Mouse (Mus musculus) MEL (cell line): ENCODE results near the gene Kcnh4. TPM values are rescaled to one million over a fixed set of nuclear protein-coding genes. Genes with fewer than 3 reads are reported as not detected.
A peak's percentile ranks its signal among the peaks of the same experiment; 100 is the strongest.

Source experiments
- DNase-seq: peaks from one replicate; pipeline ENCODE4 v3.0.0; 2011; ENCODE audit warnings: low read depth, low spot score
- H3K27ac ChIP-seq: 2 replicates; pipeline ENCODE4 v1.5.1; 2012; ENCODE audit warnings: low read depth, mild to moderate bottlenecking, control low read depth, low read length, moderate library complexity; ENCODE audit not compliant: control insufficient read depth
- H3K27me3 ChIP-seq, 2 experiments: fragments of 150-350 bp in 1 of 2; sonication (generic) in 1 of 2; 2 replicates each; pipeline ENCODE4 v1.6.1; 2012; ENCODE audit warnings: low read length in 2 of 2, mild to moderate bottlenecking in 2 of 2, improper control_type of control experiment in 1 of 2, moderate library complexity in 1 of 2; ENCODE audit not compliant: insufficient read depth in 2 of 2, control insufficient read depth in 1 of 2
- H3K36me3 ChIP-seq, 2 experiments: 2 replicates each; pipeline ENCODE4 v1.6.1; 2012 to 2014; ENCODE audit warnings: low read length in 2 of 2, improper control_type of control experiment in 1 of 2, inconsistent platforms in 1 of 2, mild to moderate bottlenecking in 1 of 2; ENCODE audit not compliant: insufficient read depth in 2 of 2, control insufficient read depth in 1 of 2
- H3K4me1 ChIP-seq, 2 experiments: fragments of 150-350 bp in 1 of 2; sonication (generic) in 1 of 2; 2 replicates each; pipeline ENCODE4 v1.6.1; 2012; ENCODE audit warnings: low read length in 2 of 2, improper control_type of control experiment in 1 of 2, mild to moderate bottlenecking in 1 of 2; ENCODE audit not compliant: insufficient read depth in 2 of 2, control insufficient read depth in 1 of 2
- H3K4me3 ChIP-seq, 2 experiments: fragments of 150-350 bp in 1 of 2; sonication (generic) in 1 of 2; 2 replicates each; pipeline ENCODE4 v1.5.1; 2012; ENCODE audit warnings: low read depth in 2 of 2, low read length in 2 of 2, mild to moderate bottlenecking in 2 of 2, moderate library complexity in 2 of 2, control low read depth in 1 of 2, improper control_type of control experiment in 1 of 2; ENCODE audit not compliant: control insufficient read depth in 1 of 2, insufficient read depth in 1 of 2
- H3K79me2 ChIP-seq: 2 replicates; pipeline ENCODE4 v1.6.1; 2012; ENCODE audit warnings: mild to moderate bottlenecking, low read length, moderate library complexity; ENCODE audit not compliant: control insufficient read depth, poor library complexity, insufficient read depth
- H3K9ac ChIP-seq: 2 replicates; pipeline ENCODE4 v1.6.1; 2012; ENCODE audit warnings: low read depth, mild to moderate bottlenecking, control low read depth, low read length, moderate library complexity; ENCODE audit not compliant: control insufficient read depth, poor library complexity, severe bottlenecking
- H3K9me3 ChIP-seq: fragments of 150-350 bp; sonication (generic); replicated peaks from 2 replicates; pipeline ENCODE4 v1.6.1; 2012; ENCODE audit warnings: mild to moderate bottlenecking, low read length, improper control_type of control experiment, moderate library complexity; ENCODE audit not compliant: insufficient read depth
- BHLHE40 ChIP-seq: IDR thresholded peaks from 2 replicates; pipeline ENCODE4 v1.6.1; 2012; ENCODE audit warnings: low read depth, mild to moderate bottlenecking, inconsistent platforms, low read length, improper control_type of control experiment, borderline replicate concordance
- CHD1 ChIP-seq: IDR thresholded peaks from 2 replicates; pipeline ENCODE4 v1.6.1; 2012; ENCODE audit warnings: low read depth, mild to moderate bottlenecking, inconsistent platforms, low read length, improper control_type of control experiment
- CHD2 ChIP-seq: IDR thresholded peaks from 2 replicates; pipeline ENCODE4 v1.6.1; 2011; ENCODE audit warnings: low read length, improper control_type of control experiment
- CTCF ChIP-seq, 3 experiments: IDR thresholded peaks in 2 of 3; conservative IDR thresholded peaks in 1 of 3; 2 replicates each; pipeline ENCODE4 v1.5.1; 2011 to 2012; ENCODE audit warnings: low read length in 3 of 3, low read depth in 2 of 3, mild to moderate bottlenecking in 2 of 3, improper control_type of control experiment in 1 of 3, inconsistent platforms in 1 of 3, mixed read lengths in 1 of 3, moderate library complexity in 1 of 3; ENCODE audit not compliant: control insufficient read depth in 1 of 3, insufficient read depth in 1 of 3, poor library complexity in 1 of 3, severe bottlenecking in 1 of 3
- E2F4 ChIP-seq: IDR thresholded peaks from 2 replicates; pipeline ENCODE4 v1.6.1; 2011; ENCODE audit warnings: low read depth, low read length, improper control_type of control experiment, borderline replicate concordance
- ELF1 ChIP-seq: IDR thresholded peaks from 2 replicates; pipeline ENCODE4 v1.6.1; 2014; ENCODE audit warnings: low read depth, mild to moderate bottlenecking, inconsistent platforms, low read length, improper control_type of control experiment, moderate library complexity
- EP300 ChIP-seq, 2 experiments: IDR thresholded peaks; 2 replicates each; pipeline ENCODE4 v1.6.1; 2011; ENCODE audit warnings: improper control_type of control experiment in 2 of 2, low read length in 2 of 2, low read depth in 1 of 2, mild to moderate bottlenecking in 1 of 2
- ETS1 ChIP-seq: IDR thresholded peaks from 2 replicates; pipeline ENCODE4 v1.6.1; 2012; ENCODE audit warnings: low read depth, mild to moderate bottlenecking, inconsistent platforms, low read length, improper control_type of control experiment, moderate library complexity
- GATA1 ChIP-seq: IDR thresholded peaks from 2 replicates; pipeline ENCODE4 v1.6.1; 2011; ENCODE audit warnings: low read depth, low read length, improper control_type of control experiment
- HCFC1 ChIP-seq: IDR thresholded peaks from 2 replicates; pipeline ENCODE4 v1.6.1; 2012; ENCODE audit warnings: low read depth, mild to moderate bottlenecking, inconsistent platforms, low read length, improper control_type of control experiment, moderate library complexity
- JUND ChIP-seq: IDR thresholded peaks from 2 replicates; pipeline ENCODE4 v1.6.1; 2011; ENCODE audit warnings: low read depth, mild to moderate bottlenecking, improper control_type of control experiment, low read length
- KAT2A ChIP-seq: conservative IDR thresholded peaks from 2 replicates; pipeline ENCODE4 v1.6.1; 2012; ENCODE audit warnings: low read depth, low read length, improper control_type of control experiment, inconsistent platforms
- MAFK ChIP-seq: IDR thresholded peaks from 2 replicates; pipeline ENCODE4 v1.6.1; 2011; ENCODE audit warnings: low read depth, mild to moderate bottlenecking, low read length, improper control_type of control experiment, borderline replicate concordance
- MAX ChIP-seq: IDR thresholded peaks from 2 replicates; pipeline ENCODE4 v1.6.1; 2011; ENCODE audit warnings: low read length, improper control_type of control experiment
- MXI1 ChIP-seq: IDR thresholded peaks from 2 replicates; pipeline ENCODE4 v1.6.1; 2011; ENCODE audit warnings: mild to moderate bottlenecking, low read depth, low read length, improper control_type of control experiment
- MYB ChIP-seq: IDR thresholded peaks from 2 replicates; pipeline ENCODE4 v1.6.1; 2011; ENCODE audit warnings: mild to moderate bottlenecking, low read depth, low read length, improper control_type of control experiment
- MYC ChIP-seq: IDR thresholded peaks from 2 replicates; pipeline ENCODE4 v1.6.1; 2011; ENCODE audit warnings: low read depth, mild to moderate bottlenecking, low read length, improper control_type of control experiment, moderate library complexity
- NELFE ChIP-seq: IDR thresholded peaks from 2 replicates; pipeline ENCODE4 v1.6.1; 2011; ENCODE audit warnings: low read depth, low read length, improper control_type of control experiment
- NRF1 ChIP-seq: IDR thresholded peaks from 2 replicates; pipeline ENCODE4 v1.6.1; 2014; ENCODE audit warnings: low read depth, mild to moderate bottlenecking, inconsistent platforms, low read length, improper control_type of control experiment, moderate library complexity; ENCODE audit not compliant: poor library complexity, insufficient read depth, severe bottlenecking
- POLR2AphosphoS2 ChIP-seq: IDR thresholded peaks from 2 replicates; pipeline ENCODE4 v1.6.1; 2011; ENCODE audit warnings: low read length, improper control_type of control experiment
- RAD21 ChIP-seq: IDR thresholded peaks from 2 replicates; pipeline ENCODE4 v1.6.1; 2011; ENCODE audit warnings: mild to moderate bottlenecking, low read depth, low read length, improper control_type of control experiment
- RCOR1 ChIP-seq: IDR thresholded peaks from 2 replicates; pipeline ENCODE4 v1.6.1; 2012; ENCODE audit warnings: low read depth, mild to moderate bottlenecking, inconsistent platforms, low read length, improper control_type of control experiment
- SIN3A ChIP-seq: IDR thresholded peaks from 2 replicates; pipeline ENCODE4 v1.6.1; 2012; ENCODE audit warnings: low read length, improper control_type of control experiment, inconsistent platforms
- TBP ChIP-seq: IDR thresholded peaks from 2 replicates; pipeline ENCODE4 v1.8.0; 2011; ENCODE audit warnings: low read depth, low read length, improper control_type of control experiment
- TCF12 ChIP-seq: IDR thresholded peaks from 2 replicates; pipeline ENCODE4 v1.6.1; 2014; ENCODE audit warnings: low read depth, mild to moderate bottlenecking, inconsistent platforms, low read length, improper control_type of control experiment, moderate library complexity
- USF1 ChIP-seq: IDR thresholded peaks from 2 replicates; pipeline ENCODE4 v1.6.1; 2014; ENCODE audit warnings: low read depth, mild to moderate bottlenecking, inconsistent platforms, low read length, improper control_type of control experiment, moderate library complexity
- USF2 ChIP-seq, 2 experiments: IDR thresholded peaks; 2 replicates each; pipeline ENCODE4 v1.6.1; 2011 to 2012; ENCODE audit warnings: improper control_type of control experiment in 2 of 2, low read length in 2 of 2, borderline replicate concordance in 1 of 2, inconsistent platforms in 1 of 2, low read depth in 1 of 2, mild to moderate bottlenecking in 1 of 2; ENCODE audit not compliant: insufficient read depth in 1 of 2
- ZC3H11A ChIP-seq: IDR thresholded peaks from 2 replicates; pipeline ENCODE4 v1.6.1; 2012; ENCODE audit warnings: low read depth, mild to moderate bottlenecking, inconsistent platforms, low read length, improper control_type of control experiment
- ZKSCAN1 ChIP-seq: IDR thresholded peaks from 2 replicates; pipeline ENCODE4 v1.6.1; 2012; ENCODE audit warnings: low read depth, mild to moderate bottlenecking, inconsistent platforms, low read length, improper control_type of control experiment, moderate library complexity
- ZMIZ1 ChIP-seq: IDR thresholded peaks from 2 replicates; pipeline ENCODE4 v1.6.1; 2012; ENCODE audit warnings: low read depth, mild to moderate bottlenecking, inconsistent platforms, low read length, improper control_type of control experiment, moderate library complexity
- ZNF384 ChIP-seq: IDR thresholded peaks from 2 replicates; pipeline ENCODE4 v1.6.1; 2012; ENCODE audit warnings: low read depth, mild to moderate bottlenecking, inconsistent platforms, low read length, improper control_type of control experiment
- polyA plus RNA-seq, 2 experiments: library from polyadenylated mRNA; stranded (reverse) in 1 of 2; unstranded in 1 of 2; fragments of >175 nt in 1 of 2; fragments of >200 nt in 1 of 2; gene quantifications; 2 replicates each; pipeline versions ENCODE4 v1.2.1 to v1.2.4; 2012; ENCODE audit warnings: low replicate concordance in 2 of 2, low read depth in 1 of 2; ENCODE audit not compliant: insufficient read length in 2 of 2, insufficient read depth in 1 of 2, missing spikeins in 1 of 2
- total RNA-seq: library from RNA; depleted of rRNA; stranded (reverse); fragments of 300-350 nt; gene quantifications from 2 replicates; pipeline ENCODE4 v1.2.3, GENCODE M21; 2012

Kcnh4 gene
- total and polyA plus RNA-seq, 3 experiments: 0.04 to 0.08 TPM; not detected in 1

- TF ChIP-seq ZC3H11A (no peak), MAFK (no peak), CTCF (IDR thresholded peaks at IDR 0.05 in 2 of 3, conservative IDR thresholded peaks at IDR 0.05 in 1 of 3; ENCODE audit: control insufficient read depth in 1 of 3, insufficient read depth in 1 of 3, low read depth in 2 of 3, low read length in 3 of 3, poor library complexity in 1 of 3, severe bottlenecking in 1 of 3) (0 out of 6 replicates have a peak, but pooled peaks of 1 of the 3 experiments have one; percentile 2), ELF1 (peak; percentile 98), SIN3A (peak; percentile 85), ETS1 (peak; percentile 56; the same call in 1 of the 2 replicates)
Measured at GRCm38 (mm10) chr11:100738066-100738604, 21.6 kb downstream of the Kcnh4 start, which contains the start of gene Rab5c (continued).

- H3K27ac ChIP-seq: peak overlapping the region; percentile 93
- DNase-seq: peak; percentile 97
- TF ChIP-seq ZNF384 (0 out of 2 replicates have a peak, but pooled peaks have one; percentile 7), USF1 (peak; percentile 49; the same call in 1 of the 2 replicates), NRF1 (peak; percentile 24; the same call in 1 of the 2 replicates), MYC (peak; percentile 94), GATA1 (peak; percentile 92), ZKSCAN1 (no peak), POLR2AphosphoS2 (peak; percentile 77), USF2 (IDR thresholded peaks at IDR 0.05; ENCODE audit: borderline replicate concordance in 1 of 2, insufficient read depth in 1 of 2, low read depth in 1 of 2, low read length in 2 of 2) (no peak), ETS1 (peak; percentile 93), E2F4 (no peak), JUND (no peak), CHD1 (peak; percentile 82; the same call in 1 of the 2 replicates), KAT2A (no peak), HCFC1 (peak; percentile 78), MAX (peak; percentile 89), MXI1 (peak; percentile 98), RAD21 (no peak), ZC3H11A (no peak), MYB (no peak), SIN3A (peak; percentile 99), TBP (peak; percentile 94), BHLHE40 (peak; percentile 81; the same call in 1 of the 2 replicates), TCF12 (peak; percentile 65), CHD2 (peak; percentile 45), EP300 (IDR thresholded peaks at IDR 0.05; ENCODE audit: low read depth in 1 of 2, low read length in 2 of 2) (peak in 1 of 2 experiments; percentile 72; a peak in 2 of 4 replicates), NELFE (peak; percentile 76), RCOR1 (0 out of 2 replicates have a peak, but pooled peaks have one; percentile 28), CTCF (IDR thresholded peaks at IDR 0.05 in 2 of 3, conservative IDR thresholded peaks at IDR 0.05 in 1 of 3; ENCODE audit: control insufficient read depth in 1 of 3, insufficient read depth in 1 of 3, low read depth in 2 of 3, low read length in 3 of 3, poor library complexity in 1 of 3, severe bottlenecking in 1 of 3) (no peak), ZMIZ1 (peak; percentile 97), MAFK (peak; percentile 86)
Measured at GRCm38 (mm10) chr11:100737105-100737733, 22.5 kb downstream of the Kcnh4 start.

More at GRCm38 (mm10) chr11:100737105-100737733, 22.5 kb downstream of the Kcnh4 start:
- Histone ChIP-seq H3K9me3 (no peaks in the 10 kb centered on the region), H3K36me3 (peaks cover 7 to 31% of the 10 kb centered on the region in 2 experiments), H3K4me3 (peak overlapping the region; percentile 67 to 96), H3K27me3 (no peaks in the 10 kb centered on the region), H3K9ac (peak overlapping the region; percentile 95), H3K79me2 (peaks cover 54% of the 10 kb centered on the region), H3K4me1 (peaks cover 2 to 24% of the 10 kb centered on the region in 2 experiments; a peak in 3 of 4 replicates)
